In genomic region chr7:73941640-73942039, GRCm38 (mm10) we compare ENCODE assay signal across 9 mouse cellular contexts.
DNase-seq lines count a peak whose midpoint lies in the region; ATAC-seq lines count a peak whose summit lies in the region.
"Had no signal": no experiment of that assay in that cellular context is flagged by ENCODE, and none has a peak within 500 bp of the region (broad histone marks: within the 10 kb centered on the region; RNA-seq: fewer than 3 reads in every experiment).

No protein-coding gene starts in this region.

- H3K9ac ChIP-seq in neural tube, embryonic 11.5 days (ENCODE audit: low read length), result no peak overlapping the region
- H3K9ac ChIP-seq in embryonic facial prominence, embryonic 15.5 days, result no peak overlapping the region
- H3K9ac ChIP-seq in midbrain, embryonic 14.5 days (replicated peaks; ENCODE audit: low read length), result no peak overlapping the region
- H3K9ac ChIP-seq: heart, embryonic 15.5 days had no signal

- peak; percentile 62 for DNase-seq in neural tube, embryonic 11.5 days (ENCODE audit: low spot score)
- no peak for DNase-seq in neural tube, embryonic 10.5 days (ENCODE audit: extremely low spot score, low spot score)
- DNase-seq in kidney, adult 8-10 months, result peak; percentile 37 to 44
- peak; percentile 85 for DNase-seq in midbrain, embryonic 14.5 days
- DNase-seq in MN1 (ENCODE audit: low spot score), result no peak
- no peak for DNase-seq in T-cell, adult 2 months (ENCODE audit: low spot score)
- DNase-seq in thymus, postnatal 36 days, result no peak

- H3K4me2 ChIP-seq in neural tube, embryonic 11.5 days (ENCODE audit: low read depth), result no peak overlapping the region
- no peak overlapping the region for H3K4me2 ChIP-seq in embryonic facial prominence, embryonic 15.5 days (replicated peaks)
- no peak overlapping the region for H3K4me2 ChIP-seq in midbrain, embryonic 14.5 days (ENCODE audit: low read length)
- H3K4me2 ChIP-seq: heart, embryonic 15.5 days had no signal

- H3K27ac ChIP-seq in neural tube, embryonic 11.5 days (ENCODE audit: low read depth, low read length), result no peak overlapping the region
- no peak overlapping the region for H3K27ac ChIP-seq in embryonic facial prominence, embryonic 15.5 days (replicated peaks)
- H3K27ac ChIP-seq in midbrain, embryonic 14.5 days (replicated peaks; ENCODE audit: low read depth, low read length), result no peak overlapping the region; the same call in 1 of the 2 replicates
- H3K27ac ChIP-seq: heart, embryonic 15.5 days had no signal

- H3K9me3 ChIP-seq in neural tube, embryonic 11.5 days (ENCODE audit: control insufficient read depth, low read length), result no peaks in the 10 kb centered on the region
- no peaks in the 10 kb centered on the region for H3K9me3 ChIP-seq in embryonic facial prominence, embryonic 15.5 days (replicated peaks)
- no peaks in the 10 kb centered on the region for H3K9me3 ChIP-seq in midbrain, embryonic 14.5 days (ENCODE audit: control insufficient read depth, low read length)
- H3K9me3 ChIP-seq: heart, embryonic 15.5 days had no signal

- H3K4me3 ChIP-seq in neural tube, embryonic 11.5 days (ENCODE audit: low read depth, low read length), result no peak overlapping the region
- no peak overlapping the region for H3K4me3 ChIP-seq in embryonic facial prominence, embryonic 15.5 days (replicated peaks)
- H3K4me3 ChIP-seq in midbrain, embryonic 14.5 days (replicated peaks; ENCODE audit: low read depth, low read length), result no peak overlapping the region
- H3K4me3 ChIP-seq: heart, embryonic 15.5 days had no signal

- no peaks in the 10 kb centered on the region for H3K27me3 ChIP-seq in neural tube, embryonic 11.5 days (ENCODE audit: control insufficient read depth, insufficient read depth, low read length)
- H3K27me3 ChIP-seq in embryonic facial prominence, embryonic 15.5 days, result no peaks in the 10 kb centered on the region
- no peaks in the 10 kb centered on the region for H3K27me3 ChIP-seq in midbrain, embryonic 14.5 days (ENCODE audit: control insufficient read depth, insufficient read depth, low read length)
- H3K27me3 ChIP-seq: heart, embryonic 15.5 days had no signal

- H3K4me1 ChIP-seq in neural tube, embryonic 11.5 days (ENCODE audit: control insufficient read depth, insufficient read depth, low read length), result no peaks in the 10 kb centered on the region
- H3K4me1 ChIP-seq in embryonic facial prominence, embryonic 15.5 days, result peaks cover 10% of the 10 kb centered on the region
- peaks cover 11% of the 10 kb centered on the region for H3K4me1 ChIP-seq in midbrain, embryonic 14.5 days (ENCODE audit: control insufficient read depth, insufficient read depth, low read length)
- H3K4me1 ChIP-seq: heart, embryonic 15.5 days had no signal

- 75% methylated on average over 4 of the region's 4 CpGs for WGBS in neural tube, embryonic 11.5 days
- WGBS in embryonic facial prominence, embryonic 15.5 days, result 52% methylated on average over 4 of the region's 4 CpGs
- WGBS in midbrain, embryonic 14.5 days, result 54% methylated on average over 4 of the region's 4 CpGs

- no peak for ATAC-seq in neural tube, embryonic 11.5 days (ENCODE audit: insufficient read depth, low FRiP score, low TSS enrichment)
- ATAC-seq in embryonic facial prominence, embryonic 15.5 days (ENCODE audit: insufficient number of reproducible peaks, low FRiP score, low TSS enrichment, low read depth), result 0 out of 2 replicates have a peak, but pooled peaks have one; percentile 17
- ATAC-seq in midbrain, embryonic 14.5 days (ENCODE audit: low FRiP score, low TSS enrichment), result peak; percentile 35; the same call in 1 of the 2 replicates

- peaks cover 16% of the 10 kb centered on the region for H3K36me3 ChIP-seq in neural tube, embryonic 11.5 days (ENCODE audit: control insufficient read depth, insufficient read depth, low read length)
- peaks cover 13% of the 10 kb centered on the region; the same call in 1 of the 2 replicates for H3K36me3 ChIP-seq in embryonic facial prominence, embryonic 15.5 days
- H3K36me3 ChIP-seq in midbrain, embryonic 14.5 days (ENCODE audit: control insufficient read depth, insufficient read depth, low read length), result peaks cover 71% of the 10 kb centered on the region
- H3K36me3 ChIP-seq: heart, embryonic 15.5 days had no signal

Comparison
In these comparisons a context has a peak if more than half of its experiments do, and no peak if none do; other contexts are left out.
1. DNase-seq: peak in neural tube, embryonic 11.5 days (single experiment), kidney, adult 8-10 months (2 of 2) and midbrain, embryonic 14.5 days (single experiment); none in neural tube, embryonic 10.5 days (single experiment), MN1 (single experiment), T-cell, adult 2 months (single experiment) and thymus, postnatal 36 days (0 of 2).